Mouse (Mus musculus) heart, embryonic 13.5 days (tissue): ENCODE data around the gene Slc25a30. TPM values are rescaled to one million over a fixed set of nuclear protein-coding genes. Genes with fewer than 3 reads are reported as not detected.

ENCODE experiments used
- ATAC-seq: fragments of 200-750 bp; cut with Nextera tagmentation; 2 replicates; pipeline ENCODE4 v1.8.0; 2017; ENCODE audit warnings: moderate TSS enrichment; ENCODE audit not compliant: insufficient number of reproducible peaks, low FRiP score, low TSS enrichment; ENCODE audit errors: extremely low read depth
- H3K27ac ChIP-seq: fragments of 300-500 bp; sonication (generic); replicated peaks from 2 replicates; pipeline ENCODE4 v1.5.1; 2015; ENCODE audit warnings: moderate library complexity, mild to moderate bottlenecking, inconsistent platforms
- H3K27me3 ChIP-seq: fragments of 300-500 bp; sonication (generic); replicated peaks from 2 replicates; pipeline ENCODE4 v1.6.1; 2015; ENCODE audit warnings: mild to moderate bottlenecking, inconsistent platforms
- H3K36me3 ChIP-seq: fragments of 300-500 bp; sonication (generic); 2 replicates; pipeline ENCODE4 v1.6.1; 2015; ENCODE audit warnings: mild to moderate bottlenecking, inconsistent platforms
- H3K4me1 ChIP-seq: fragments of 300-500 bp; sonication (generic); 2 replicates; pipeline ENCODE4 v1.6.1; 2015; ENCODE audit warnings: inconsistent platforms
- H3K4me2 ChIP-seq: fragments of 300-500 bp; sonication (generic); 2 replicates; pipeline ENCODE4 v1.6.1; 2015; ENCODE audit warnings: inconsistent platforms, mild to moderate bottlenecking, moderate library complexity
- H3K4me3 ChIP-seq: fragments of 300-500 bp; sonication (generic); 2 replicates; pipeline ENCODE4 v1.5.1; 2015; ENCODE audit warnings: moderate library complexity, mild to moderate bottlenecking, inconsistent platforms
- H3K9ac ChIP-seq: fragments of 300-500 bp; sonication (generic); 2 replicates; pipeline ENCODE4 v1.6.1; 2015; ENCODE audit warnings: inconsistent platforms, mild to moderate bottlenecking, moderate library complexity
- H3K9me3 ChIP-seq: fragments of 300-500 bp; sonication (generic); 2 replicates; pipeline ENCODE4 v1.6.1; 2016; ENCODE audit warnings: inconsistent platforms
- WGBS: fragments of 180-500 bp; shearing (Covaris S2); methylation state at CpG from one replicate; pipeline ENCODE4 v1.1.7; 2015; ENCODE audit warnings: mixed read lengths; 5-methylcytosine and 5-hydroxymethylcytosine counted together
- polyA plus RNA-seq: library from polyadenylated mRNA; unstranded; fragments of >200 nt; fragmentation: Nextera tagmentation; extraction: Ambion mirVana; gene quantifications from 2 replicates; pipeline ENCODE4 v1.2.1, GENCODE M21; 2015

Slc25a30 gene
- polyA plus RNA-seq, 1 experiment from 2014 or later, result 4.8 TPM

GRCm38 (mm10) chr14:75732631-75733030 lies 54.2 kb downstream of the Slc25a30 start:
- Histone ChIP-seq H3K4me1 (no peaks in the 10 kb centered on the region), H3K27ac (no peak overlapping the region), H3K36me3 (peaks cover 95% of the 10 kb centered on the region), H3K27me3 (no peaks in the 10 kb centered on the region), H3K4me2 (no peak overlapping the region), H3K9me3 (no peaks in the 10 kb centered on the region), H3K9ac (no peak overlapping the region), H3K4me3 (no peak overlapping the region)
- 87% methylated on average over 7 of the region's 7 CpGs for WGBS
- ATAC-seq, result no peak

DNA sequence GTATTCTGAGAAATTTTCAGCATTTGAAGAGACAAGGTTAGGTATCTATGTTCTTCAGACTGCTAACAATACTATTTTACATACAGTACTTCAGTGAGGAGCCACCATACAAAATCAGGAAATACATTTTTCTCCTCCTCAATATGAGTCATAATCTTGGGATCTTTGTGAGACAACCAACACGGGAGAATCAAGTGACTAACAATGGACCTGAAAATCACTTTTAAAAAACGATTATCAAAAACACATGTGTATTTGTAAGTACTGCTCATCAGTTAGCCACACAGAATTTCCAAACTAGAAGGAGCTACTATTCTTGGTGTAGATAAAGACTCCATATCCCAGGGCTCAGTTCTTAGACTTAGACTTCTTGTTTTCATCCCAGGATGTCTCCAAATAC lies 55.5 kb downstream of the Slc25a30 start:
- Histone ChIP-seq H3K4me2 (no peak overlapping the region), H3K4me1 (no peaks in the 10 kb centered on the region), H3K4me3 (no peak overlapping the region), H3K9me3 (no peaks in the 10 kb centered on the region), H3K9ac (no peak overlapping the region), H3K27ac (no peak overlapping the region), H3K27me3 (no peaks in the 10 kb centered on the region), H3K36me3 (peaks cover 95% of the 10 kb centered on the region)
- WGBS, result 81% methylated on average over 2 of the region's 2 CpGs
- ATAC-seq, result no peak

GRCm38 (mm10) chr14:75728111-75728510 lies 58.7 kb downstream of the Slc25a30 start:
- Histone ChIP-seq H3K4me1 (peaks cover 6% of the 10 kb centered on the region; the same call in 1 of the 2 replicates), H3K27me3 (no peaks in the 10 kb centered on the region), H3K4me3 (no peak overlapping the region), H3K9ac (no peak overlapping the region), H3K4me2 (no peak overlapping the region), H3K27ac (no peak overlapping the region), H3K36me3 (peaks cover 88% of the 10 kb centered on the region), H3K9me3 (no peaks in the 10 kb centered on the region)
- 92% methylated on average over 5 of the region's 5 CpGs for WGBS
- ATAC-seq, result no peak

- H3K36me3 ChIP-seq, result peaks cover 85% of the 10 kb centered on the region
- no peak overlapping the region for H3K27ac ChIP-seq
- WGBS, result 71% methylated on average over 4 of the region's 4 CpGs
- no peak overlapping the region for H3K4me2 ChIP-seq
- peaks cover 6% of the 10 kb centered on the region; the same call in 1 of the 2 replicates for H3K4me1 ChIP-seq
- H3K27me3 ChIP-seq, result no peaks in the 10 kb centered on the region
- H3K9ac ChIP-seq, result no peak overlapping the region
- ATAC-seq, result no peak
- no peak overlapping the region for H3K4me3 ChIP-seq
- no peaks in the 10 kb centered on the region for H3K9me3 ChIP-seq
These were observed 59.8 kb downstream of the Slc25a30 start for GRCm38 (mm10) chr14:75727046-75727445.

DNA sequence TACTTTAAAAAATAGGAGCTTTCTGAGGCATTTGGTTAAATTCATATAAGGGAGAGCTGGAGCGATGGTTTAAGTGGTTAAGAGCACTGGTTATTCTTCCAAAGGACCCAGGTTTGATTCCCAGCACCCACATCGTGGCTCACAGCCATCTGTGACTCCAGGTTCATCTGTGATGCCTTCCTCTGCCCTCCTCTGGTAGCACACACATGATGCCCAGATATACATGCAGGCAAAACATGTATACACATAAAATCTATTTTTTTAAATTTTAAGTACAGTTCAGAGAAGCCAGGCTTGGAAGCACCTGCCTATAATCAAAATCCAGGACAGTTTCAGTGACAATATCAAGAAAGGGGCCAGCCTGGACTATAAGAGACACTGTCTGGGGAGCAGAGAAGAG lies 64.0 kb downstream of the Slc25a30 start:
- no peak overlapping the region for H3K27ac ChIP-seq
- H3K4me1 ChIP-seq, result peaks cover 16% of the 10 kb centered on the region
- 97% methylated on average over 2 of the region's 2 CpGs for WGBS
- H3K36me3 ChIP-seq, result peaks cover 87% of the 10 kb centered on the region
- H3K4me3 ChIP-seq, result no peak overlapping the region
- ATAC-seq, result no peak
- no peaks in the 10 kb centered on the region for H3K9me3 ChIP-seq
- no peaks in the 10 kb centered on the region for H3K27me3 ChIP-seq
- no peak overlapping the region for H3K9ac ChIP-seq
- H3K4me2 ChIP-seq, result no peak overlapping the region

DNA sequence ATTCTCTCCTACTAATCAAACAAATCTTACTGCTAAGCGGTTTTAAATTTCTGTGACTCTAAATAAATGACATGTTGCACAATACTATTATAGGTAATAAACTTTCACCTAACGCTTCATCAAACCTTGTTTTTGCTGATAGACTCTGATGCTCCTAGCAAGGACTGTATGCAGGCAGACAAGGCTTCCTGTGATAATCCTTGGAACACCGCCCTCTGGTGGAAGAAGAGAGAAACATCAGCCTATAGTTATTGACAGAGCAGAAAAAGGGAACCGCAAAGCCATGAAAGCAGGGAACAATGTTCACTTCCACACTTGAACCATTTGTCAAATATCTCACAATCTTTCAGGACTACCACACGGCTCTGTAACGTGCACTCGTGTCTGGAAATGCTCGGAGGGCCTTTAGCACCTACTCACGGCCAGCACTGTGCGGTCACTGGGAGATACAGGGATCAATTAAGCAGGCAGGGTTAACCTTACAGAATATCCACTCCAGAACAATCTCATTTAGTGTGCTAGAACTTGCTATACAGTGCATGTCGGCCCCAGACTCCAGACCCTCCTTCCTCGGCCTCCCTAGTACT lies 64.8 kb downstream of the Slc25a30 start:
- Histone ChIP-seq H3K4me1 (peaks cover 16% of the 10 kb centered on the region), H3K4me3 (no peak overlapping the region), H3K9ac (no peak overlapping the region), H3K27ac (no peak overlapping the region), H3K27me3 (no peaks in the 10 kb centered on the region), H3K9me3 (no peaks in the 10 kb centered on the region), H3K36me3 (peaks cover 87% of the 10 kb centered on the region), H3K4me2 (no peak overlapping the region)
- 57% methylated on average over 12 of the region's 12 CpGs for WGBS
- no peak for ATAC-seq

DNA sequence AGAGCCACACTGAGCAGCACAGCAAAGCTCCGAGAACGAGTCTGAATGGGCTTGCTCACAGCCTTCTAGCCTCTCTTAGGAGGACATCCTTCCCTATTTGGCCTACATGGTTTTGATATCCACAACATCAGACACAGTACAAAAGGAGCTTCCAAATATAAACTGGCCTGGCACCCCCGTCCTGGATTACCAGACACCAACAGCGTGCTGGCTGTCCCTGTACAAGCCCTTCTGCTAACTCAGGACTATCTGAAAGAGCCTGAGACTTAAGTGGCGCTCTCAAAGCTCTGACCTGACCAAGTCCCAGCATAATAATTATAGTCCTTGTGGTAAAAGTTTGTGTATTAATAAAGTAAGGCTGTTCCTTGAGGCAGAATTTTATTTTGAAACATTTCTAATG lies 66.7 kb downstream of the Slc25a30 start:
- Histone ChIP-seq H3K4me1 (peaks cover 10% of the 10 kb centered on the region), H3K27me3 (no peaks in the 10 kb centered on the region), H3K27ac (peak overlapping the region; percentile 62), H3K9ac (0 out of 2 replicates have a peak overlapping the region, but pooled peaks have one; percentile 42), H3K9me3 (no peaks in the 10 kb centered on the region), H3K4me3 (no peak overlapping the region), H3K4me2 (no peak overlapping the region), H3K36me3 (peaks cover 90% of the 10 kb centered on the region)
- ATAC-seq, result no peak
- WGBS, result 63% methylated on average over 5 of the region's 5 CpGs

DNA sequence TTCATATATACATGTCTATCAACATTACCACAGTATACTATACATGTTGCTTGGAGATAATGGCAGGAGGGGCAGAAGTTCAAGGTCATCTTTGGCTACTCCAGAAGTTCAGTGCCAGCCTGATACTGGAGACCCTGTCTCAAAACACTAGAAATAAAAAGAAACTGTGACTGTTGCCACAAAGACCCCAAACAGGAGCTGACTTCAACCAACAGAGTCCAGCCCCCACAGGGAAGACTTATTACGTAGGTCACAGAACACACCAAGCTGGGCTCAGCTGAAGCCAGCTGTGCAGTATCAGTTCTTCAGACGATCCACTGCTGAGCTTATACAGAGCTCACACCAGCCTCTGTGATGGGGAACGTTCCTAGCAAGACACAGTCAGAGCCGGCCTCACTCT lies 70.4 kb downstream of the Slc25a30 start:
- Histone ChIP-seq H3K4me1 (peaks cover 10% of the 10 kb centered on the region), H3K36me3 (peaks cover 98% of the 10 kb centered on the region), H3K27ac (no peak overlapping the region), H3K9me3 (no peaks in the 10 kb centered on the region), H3K4me3 (no peak overlapping the region), H3K4me2 (no peak overlapping the region), H3K9ac (no peak overlapping the region), H3K27me3 (no peaks in the 10 kb centered on the region)
- ATAC-seq, result no peak
- WGBS, result 83% methylated on average over 4 of the region's 4 CpGs

- Histone ChIP-seq H3K27ac (no peak overlapping the region), H3K9me3 (no peaks in the 10 kb centered on the region), H3K36me3 (peaks cover 98% of the 10 kb centered on the region), H3K27me3 (no peaks in the 10 kb centered on the region), H3K4me3 (no peak overlapping the region), H3K4me2 (no peak overlapping the region), H3K4me1 (peaks cover 5% of the 10 kb centered on the region; the same call in 1 of the 2 replicates), H3K9ac (no peak overlapping the region)
- ATAC-seq, result no peak
- WGBS, result 76% methylated on average over 4 of the region's 4 CpGs
These were observed 73.2 kb downstream of the Slc25a30 start for GRCm38 (mm10) chr14:75713661-75714060.

DNA sequence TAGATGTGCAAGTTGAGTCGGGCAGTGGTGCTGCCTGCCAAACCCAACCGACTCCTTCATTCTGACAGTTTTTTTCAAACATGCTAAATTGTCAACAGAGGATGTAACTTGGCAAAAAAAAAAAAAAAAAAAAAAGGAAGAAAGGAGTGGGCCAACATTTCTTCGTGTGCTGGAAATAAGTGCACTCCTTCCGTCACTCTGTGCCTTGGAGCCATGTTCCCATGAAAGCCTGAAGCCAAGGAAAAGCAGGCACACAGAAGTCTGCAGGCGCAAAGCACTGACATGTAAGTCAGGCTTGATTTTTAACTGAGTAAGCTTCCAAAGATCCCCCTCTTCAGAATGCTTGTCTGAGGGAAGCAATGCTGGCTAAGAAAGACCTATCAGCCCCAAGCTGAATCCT lies 74.2 kb downstream of the Slc25a30 start:
- no peak for ATAC-seq
- no peaks in the 10 kb centered on the region for H3K4me1 ChIP-seq
- peak overlapping the region; percentile 40 for H3K27ac ChIP-seq
- peaks cover 97% of the 10 kb centered on the region for H3K36me3 ChIP-seq
- no peak overlapping the region for H3K4me2 ChIP-seq
- no peaks in the 10 kb centered on the region for H3K9me3 ChIP-seq
- H3K9ac ChIP-seq, result no peak overlapping the region
- no peaks in the 10 kb centered on the region for H3K27me3 ChIP-seq
- H3K4me3 ChIP-seq, result no peak overlapping the region
- WGBS, result 74% methylated on average over 5 of the region's 5 CpGs

GRCm38 (mm10) chr14:75711731-75712130 lies 75.1 kb downstream of the Slc25a30 start:
- Histone ChIP-seq H3K9me3 (no peaks in the 10 kb centered on the region), H3K4me2 (no peak overlapping the region), H3K36me3 (peaks cover 97% of the 10 kb centered on the region), H3K27me3 (no peaks in the 10 kb centered on the region), H3K4me3 (no peak overlapping the region), H3K4me1 (peaks cover 3% of the 10 kb centered on the region; the same call in 1 of the 2 replicates), H3K9ac (no peak overlapping the region), H3K27ac (no peak overlapping the region)
- 91% methylated on average over 3 of the region's 3 CpGs for WGBS
- no peak for ATAC-seq
